In the genomic region with DNA sequence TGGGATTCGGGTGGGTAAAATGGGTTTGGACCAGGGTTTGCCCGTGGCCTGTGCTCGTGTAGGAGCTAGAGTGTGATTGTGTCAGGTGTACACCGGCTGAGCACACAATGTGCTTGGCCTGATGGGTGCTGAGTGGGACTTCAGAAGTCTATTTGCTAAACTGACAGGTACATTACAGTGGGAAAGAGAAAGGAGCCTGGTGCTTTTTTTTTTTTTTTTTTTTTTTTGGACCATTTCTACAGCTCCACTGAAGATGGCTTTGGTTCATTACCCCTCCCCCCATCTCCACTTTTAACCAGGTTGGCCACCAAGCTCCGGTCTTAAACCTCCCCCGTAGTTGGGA, we compare ENCODE assay signal across 8 mouse cellular contexts. TPM values are rescaled to one million over a fixed set of nuclear protein-coding genes. Genes with fewer than 3 reads are reported as not detected.
DNase-seq lines count a peak whose midpoint lies in the region; ATAC-seq lines count a peak whose summit lies in the region.

No protein-coding gene starts in this region.

- H3K36me3 ChIP-seq in megakaryocyte, embryonic 14.5 days (replicated peaks; ENCODE audit: low read length) = peaks cover 3% of the 10 kb centered on the region
- no peaks in the 10 kb centered on the region for H3K36me3 ChIP-seq in hindbrain, embryonic 15.5 days
- H3K36me3 ChIP-seq in midbrain, embryonic 16.5 days (ENCODE audit: control insufficient read depth, insufficient read depth, low read length) = no peaks in the 10 kb centered on the region

- no peak for ATAC-seq in cerebellum, adult (ENCODE audit: insufficient number of reproducible peaks, low FRiP score, low TSS enrichment)
- no peak for ATAC-seq in megakaryocyte, adult 5-6 weeks (ENCODE audit: poor library complexity, severe bottlenecking)
- no peak for ATAC-seq in hindbrain, embryonic 15.5 days (ENCODE audit: low FRiP score, low read depth)
- no peak for ATAC-seq in midbrain, embryonic 16.5 days
- ATAC-seq in granulocyte monocyte progenitor cell, adult 5-6 weeks (replicated peaks; ENCODE audit: poor library complexity, severe bottlenecking) = no peak

- peaks cover 75% of the 10 kb centered on the region for H3K4me1 ChIP-seq in megakaryocyte, embryonic 14.5 days
- H3K4me1 ChIP-seq in hindbrain, embryonic 15.5 days (replicated peaks) = peaks cover 38% of the 10 kb centered on the region
- H3K4me1 ChIP-seq in midbrain, embryonic 16.5 days (ENCODE audit: control insufficient read depth, insufficient read depth, low read length) = peaks cover 26% of the 10 kb centered on the region

- H3K4me3 ChIP-seq in megakaryocyte, embryonic 14.5 days (replicated peaks) = peak overlapping the region; percentile 99
- peak overlapping the region; percentile 85 for H3K4me3 ChIP-seq in hindbrain, embryonic 15.5 days
- H3K4me3 ChIP-seq in midbrain, embryonic 16.5 days (ENCODE audit: low read depth, low read length) = peak overlapping the region; percentile 96

- peak; percentile 13 for DNase-seq in cerebellum, adult 11 months
- DNase-seq in adrenal gland, postnatal 4 days (ENCODE audit: low spot score in 2 of 2) = no peak

- H3K27me3 ChIP-seq in megakaryocyte, embryonic 14.5 days (replicated peaks) = no peaks in the 10 kb centered on the region
- H3K27me3 ChIP-seq in hindbrain, embryonic 15.5 days = no peaks in the 10 kb centered on the region
- H3K27me3 ChIP-seq in midbrain, embryonic 16.5 days (ENCODE audit: control insufficient read depth, insufficient read depth, low read depth, low read length) = no peaks in the 10 kb centered on the region

- H3K27ac ChIP-seq in hindbrain, embryonic 15.5 days (replicated peaks) = peak overlapping the region; percentile 91; the same call in 1 of the 2 replicates
- no peak overlapping the region for H3K27ac ChIP-seq in midbrain, embryonic 16.5 days (ENCODE audit: low read length)

- H3K9ac ChIP-seq in hindbrain, embryonic 15.5 days = peak overlapping the region; percentile 78
- H3K9ac ChIP-seq in midbrain, embryonic 16.5 days (ENCODE audit: low read depth, low read length) = peak overlapping the region; percentile 98

- H3K4me2 ChIP-seq in hindbrain, embryonic 15.5 days = peak overlapping the region; percentile 91
- peak overlapping the region; percentile 68 for H3K4me2 ChIP-seq in midbrain, embryonic 16.5 days (ENCODE audit: low read length)

- H3K9me3 ChIP-seq in megakaryocyte, embryonic 14.5 days = no peaks in the 10 kb centered on the region
- no peaks in the 10 kb centered on the region for H3K9me3 ChIP-seq in hindbrain, embryonic 15.5 days
- no peaks in the 10 kb centered on the region for H3K9me3 ChIP-seq in midbrain, embryonic 16.5 days (replicated peaks; ENCODE audit: control insufficient read depth, low read length, poor library complexity, severe bottlenecking)

- WGBS in hindbrain, embryonic 15.5 days = 37% methylated on average over 6 of the region's 6 CpGs
- WGBS in midbrain, embryonic 16.5 days = 36% methylated on average over 6 of the region's 6 CpGs

RNA-seq across cellular contexts. Expression of a gene that starts 1.2 kb away (rescaled TPM):
- polyA plus RNA-seq in megakaryocyte, embryonic 14.5 days (2012; ENCODE audit: insufficient read depth, low replicate concordance) = 22.2 and 27.5 TPM in 2 replicates
- 23.2 and 26.6 TPM in 2 replicates for total RNA-seq in megakaryocyte, adult 5-6 weeks (2015)
- total RNA-seq in megakaryocyte, adult 5-6 weeks (2017) = 19.6 and 26.5 TPM in 2 replicates
- polyA plus RNA-seq in hindbrain, embryonic 15.5 days (2015; fragmentation: Nextera tagmentation; extraction: Ambion mirVana) = 10.4 and 10.5 TPM in 2 replicates
- polyA plus RNA-seq in midbrain, embryonic 16.5 days (2015; fragmentation: Nextera tagmentation; extraction: Ambion mirVana) = 10.2 and 10.6 TPM in 2 replicates
- total RNA-seq in granulocyte monocyte progenitor cell, adult 5-6 weeks (2014; fragmentation: Nextera tagmentation) = 26.4 and 37.5 TPM in 2 replicates
- 21.8 and 24.4 TPM in 2 replicates for total RNA-seq in granulocyte monocyte progenitor cell, adult 5-6 weeks (2017)
- total RNA-seq in adrenal gland, postnatal 4 days (2021) = 10 to 100 TPM; 26.7 to 36.0 TPM

RNA-seq across cellular contexts. Expression of a gene that starts 47.1 kb away (rescaled TPM):
- polyA plus RNA-seq in megakaryocyte, embryonic 14.5 days (2012; ENCODE audit: insufficient read depth, low replicate concordance) = 2.2 and 6.9 TPM in 2 replicates
- 139 and 169 TPM in 2 replicates for total RNA-seq in megakaryocyte, adult 5-6 weeks (2015)
- total RNA-seq in megakaryocyte, adult 5-6 weeks (2017) = 344 and 355 TPM in 2 replicates
- 138 and 163 TPM in 2 replicates for polyA plus RNA-seq in hindbrain, embryonic 15.5 days (2015; fragmentation: Nextera tagmentation; extraction: Ambion mirVana)
- 156 and 157 TPM in 2 replicates for polyA plus RNA-seq in midbrain, embryonic 16.5 days (2015; fragmentation: Nextera tagmentation; extraction: Ambion mirVana)
- total RNA-seq in granulocyte monocyte progenitor cell, adult 5-6 weeks (2014; fragmentation: Nextera tagmentation) = 144 and 167 TPM in 2 replicates
- 393 and 465 TPM in 2 replicates for total RNA-seq in granulocyte monocyte progenitor cell, adult 5-6 weeks (2017)
- total RNA-seq in adrenal gland, postnatal 4 days (2021) = 100 to 1,000 TPM; 114 to 116 TPM
